Mouse (Mus musculus) limb, embryonic 14.5 days (tissue): ENCODE measurements around the gene B9d1. TPM values are rescaled to one million over a fixed set of nuclear protein-coding genes. Genes with fewer than 3 reads are reported as not detected.

Source experiments
- ATAC-seq: fragments of 200-750 bp; cut with Nextera tagmentation; 2 replicates; pipeline ENCODE4 v1.8.0; 2017; ENCODE audit warnings: low read depth, moderate number of reproducible peaks, moderate TSS enrichment; ENCODE audit not compliant: low FRiP score
- DNase-seq: peaks from one replicate; pipeline ENCODE4 v3.0.0-alpha.2; 2015; ENCODE audit warnings: low spot score
- H3K27ac ChIP-seq: fragments of 300-500 bp; sonication (generic); replicated peaks from 2 replicates; pipeline ENCODE4 v1.5.1; 2014; ENCODE audit warnings: low read depth, mild to moderate bottlenecking, low read length, moderate library complexity, mixed read lengths
- H3K27me3 ChIP-seq: fragments of 300-500 bp; sonication (generic); 2 replicates; pipeline ENCODE4 v1.6.1; 2014; ENCODE audit warnings: low read length, mixed read lengths; ENCODE audit not compliant: control insufficient read depth, insufficient read depth
- H3K36me3 ChIP-seq: fragments of 300-500 bp; sonication (generic); 2 replicates; pipeline ENCODE4 v1.6.1; 2014; ENCODE audit warnings: mild to moderate bottlenecking, low read length, moderate library complexity, mixed read lengths; ENCODE audit not compliant: control insufficient read depth, insufficient read depth
- H3K4me1 ChIP-seq: fragments of 300-500 bp; sonication (generic); 2 replicates; pipeline ENCODE4 v1.6.1; 2014; ENCODE audit warnings: antibody characterized with exemption, low read length, mixed read lengths; ENCODE audit not compliant: control insufficient read depth, insufficient read depth
- H3K4me2 ChIP-seq: fragments of 300-500 bp; sonication (generic); replicated peaks from 2 replicates; pipeline ENCODE4 v1.6.1; 2014; ENCODE audit warnings: low read depth, mild to moderate bottlenecking, low read length, moderate library complexity; ENCODE audit not compliant: severe bottlenecking
- H3K4me3 ChIP-seq: fragments of 300-500 bp; sonication (generic); replicated peaks from 2 replicates; pipeline ENCODE4 v1.5.1; 2014; ENCODE audit warnings: low read length
- H3K9ac ChIP-seq: fragments of 300-500 bp; sonication (generic); 2 replicates; pipeline ENCODE4 v1.6.1; 2014; ENCODE audit warnings: mild to moderate bottlenecking, low read depth, low read length, moderate library complexity; ENCODE audit not compliant: severe bottlenecking
- H3K9me3 ChIP-seq: fragments of 300-500 bp; sonication (generic); 2 replicates; pipeline ENCODE4 v1.6.1; 2016; ENCODE audit warnings: low read length; ENCODE audit not compliant: control insufficient read depth
- POLR2A ChIP-seq: fragments of 200-500 bp; IDR thresholded peaks from 2 replicates; pipeline ENCODE4 v1.8.0; 2012; ENCODE audit warnings: inconsistent platforms, mild to moderate bottlenecking, moderate library complexity, borderline replicate concordance; ENCODE audit not compliant: insufficient read depth, insufficient read length; ENCODE audit errors: extremely low read depth
- WGBS: fragments of 180-500 bp; shearing (Covaris S2); extraction: QIAGEN DNeasy Blood & Tissue Kit; methylation state at CpG from one replicate; pipeline ENCODE4 v1.1.7; 2014; 5-methylcytosine and 5-hydroxymethylcytosine counted together
- polyA plus RNA-seq, 2 experiments: library from polyadenylated mRNA; depleted of rRNA in 1 of 2; stranded (reverse) in 1 of 2; unstranded in 1 of 2; fragments of >200 nt; fragmentation: Nextera tagmentation in 1 of 2; extraction: Ambion mirVana in 1 of 2; gene quantifications; 2 replicates each; pipeline versions ENCODE4 v1.2.1 to v1.2.3; 2012 to 2014

Gene B9d1
- polyA plus RNA-seq (2012; rRNA removed) (37.2 and 41.7 TPM in 2 replicates), polyA plus RNA-seq (2014; fragmentation: Nextera tagmentation; extraction: Ambion mirVana) (28.2 and 35.5 TPM in 2 replicates)

DNA sequence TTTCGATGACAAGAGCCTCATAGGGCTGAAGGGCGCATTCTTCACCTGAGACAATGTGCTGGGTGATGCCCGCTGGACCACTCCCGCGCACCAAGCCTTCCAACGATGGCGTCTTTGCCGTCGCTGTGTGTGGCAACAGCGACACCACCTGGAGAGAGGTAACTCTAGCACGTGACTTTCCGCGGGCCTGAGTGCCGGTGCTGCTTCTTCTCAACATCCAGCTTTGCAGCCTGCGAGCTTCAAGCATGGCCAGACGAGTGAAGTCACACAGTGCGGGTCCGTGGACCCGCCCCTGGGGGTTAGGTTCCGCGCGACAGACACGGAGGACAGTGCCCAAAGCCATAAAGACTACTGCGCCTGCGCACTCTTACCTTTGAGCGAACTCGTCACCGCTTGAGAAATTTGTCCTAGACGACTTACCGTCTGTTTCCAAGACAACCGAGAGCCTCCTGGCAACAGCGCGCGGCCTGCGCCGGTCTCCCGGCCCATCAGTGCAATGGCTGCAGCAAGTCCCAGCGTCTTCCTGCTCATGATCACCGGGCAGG, at the start of gene B9d1:
Gene B9d1, plus strand, starts transcription at position 432 of the 545 bp plus-strand sequence.
- WGBS: 1% methylated on average over 39 of the region's 39 CpGs

DNA sequence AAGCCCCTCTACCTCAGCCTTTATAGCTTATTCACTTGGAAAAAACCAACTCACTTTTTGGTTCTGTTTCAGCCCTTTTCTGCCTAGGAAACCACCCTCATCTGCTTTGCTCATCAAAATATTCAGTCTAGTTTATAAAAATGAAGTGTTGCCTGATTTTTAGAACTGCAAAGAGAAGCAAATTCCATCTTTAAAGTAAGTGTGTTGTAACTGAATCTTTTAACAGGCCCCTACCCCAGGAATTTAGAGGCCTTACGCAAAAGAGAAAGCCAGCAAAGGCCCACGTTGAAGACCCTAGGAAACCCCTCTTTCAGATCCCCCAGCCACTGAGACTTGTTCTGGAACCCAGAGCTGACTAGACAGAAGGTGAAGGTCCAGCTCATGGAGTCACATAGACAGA, 40.9 kb upstream of the B9d1 start:
- H3K36me3 ChIP-seq: no peaks in the 10 kb centered on the region
- DNase-seq (peak; percentile 22), ATAC-seq (no peak; the same call in 1 of the 2 replicates)
- WGBS: 53% methylated on average over 2 of the region's 2 CpGs
- TF ChIP-seq POLR2A: no peak
- H3K9me3 ChIP-seq: no peaks in the 10 kb centered on the region
- H3K4me2 ChIP-seq: no peak overlapping the region
- H3K27me3 ChIP-seq: no peaks in the 10 kb centered on the region
- H3K27ac ChIP-seq: peak overlapping the region; percentile 63; the same call in 1 of the 2 replicates
- H3K4me1 ChIP-seq: peaks cover 8% of the 10 kb centered on the region; the same call in 1 of the 2 replicates
- no peak overlapping the region for H3K9ac ChIP-seq
- no peak overlapping the region for H3K4me3 ChIP-seq

More for the DNA sequence above, at the start of gene B9d1:
- no peaks in the 10 kb centered on the region for H3K27me3 ChIP-seq
- DNase-seq: peak; percentile 97
- H3K9ac ChIP-seq: peak within 1 kb of the TSS; percentile 71
- H3K9me3 ChIP-seq: no peaks in the 10 kb centered on the region
- no peak for TF ChIP-seq POLR2A
- ATAC-seq: peak; percentile 89
- H3K36me3 ChIP-seq: no peaks in the 10 kb centered on the region
- peaks cover 22% of the 10 kb centered on the region for H3K4me1 ChIP-seq
- H3K4me2 ChIP-seq: peak within 1 kb of the TSS; percentile 77
- peak within 1 kb of the TSS; percentile 61 for H3K4me3 ChIP-seq
- H3K27ac ChIP-seq: peak within 1 kb of the TSS; percentile 78

DNA sequence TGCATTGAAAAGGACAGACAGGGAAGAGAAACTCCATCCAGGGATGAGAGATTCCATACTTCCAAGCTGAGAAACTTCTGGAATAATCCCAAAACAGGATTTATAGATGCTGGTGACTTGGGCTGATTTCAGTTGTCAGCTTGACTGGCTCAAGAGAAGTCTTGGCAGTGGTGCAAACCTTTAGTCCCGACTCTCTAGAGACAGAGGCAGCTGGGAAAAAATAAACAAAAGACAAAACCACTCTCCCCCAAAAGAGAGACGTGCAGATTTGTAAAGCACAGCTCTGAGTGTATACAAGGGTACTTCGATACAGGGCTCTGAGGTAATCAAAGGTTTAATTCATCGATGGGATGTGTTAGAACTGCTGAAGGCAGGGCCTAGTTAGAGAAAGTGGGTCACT, 39.5 kb upstream of the B9d1 start:
- no peaks in the 10 kb centered on the region for H3K9me3 ChIP-seq
- 63% methylated on average over 4 of the region's 4 CpGs for WGBS
- H3K27ac ChIP-seq: no peak overlapping the region
- DNase-seq: no peak
- TF ChIP-seq POLR2A: no peak
- no peak overlapping the region for H3K4me2 ChIP-seq
- no peaks in the 10 kb centered on the region for H3K36me3 ChIP-seq
- H3K4me3 ChIP-seq: no peak overlapping the region
- no peaks in the 10 kb centered on the region for H3K27me3 ChIP-seq
- peaks cover 8% of the 10 kb centered on the region; the same call in 1 of the 2 replicates for H3K4me1 ChIP-seq
- ATAC-seq: no peak
- H3K9ac ChIP-seq: no peak overlapping the region

DNA sequence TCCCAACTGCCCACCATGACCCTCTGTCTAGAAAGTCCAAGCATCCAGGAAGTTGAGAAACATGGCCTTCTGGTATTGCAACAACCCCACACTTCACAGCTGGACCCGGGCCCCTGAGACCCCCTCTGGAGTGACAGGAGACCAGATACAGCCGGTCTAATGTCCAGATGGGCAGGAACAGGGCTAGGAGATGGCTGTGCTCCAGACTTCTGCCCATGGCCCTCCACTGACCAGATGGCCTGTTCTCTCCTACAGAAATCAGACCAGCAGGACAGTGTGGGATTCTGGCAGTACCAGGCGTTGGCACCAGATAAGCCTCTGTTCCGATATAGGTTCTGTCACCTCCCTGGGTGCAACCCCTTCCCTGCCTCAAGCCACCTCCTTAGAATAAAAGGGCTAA, 36.4 kb upstream of the B9d1 start:
- 80% methylated on average over 4 of the region's 4 CpGs for WGBS
- ATAC-seq (no peak), DNase-seq (no peak)
- TF ChIP-seq POLR2A: no peak
- H3K9me3 ChIP-seq: no peaks in the 10 kb centered on the region
- H3K27me3 ChIP-seq: no peaks in the 10 kb centered on the region
- no peak overlapping the region for H3K27ac ChIP-seq
- no peaks in the 10 kb centered on the region for H3K36me3 ChIP-seq
- peaks cover 5% of the 10 kb centered on the region; the same call in 1 of the 2 replicates for H3K4me1 ChIP-seq
- no peak overlapping the region for H3K9ac ChIP-seq
- no peak overlapping the region for H3K4me2 ChIP-seq
- H3K4me3 ChIP-seq: no peak overlapping the region

DNA sequence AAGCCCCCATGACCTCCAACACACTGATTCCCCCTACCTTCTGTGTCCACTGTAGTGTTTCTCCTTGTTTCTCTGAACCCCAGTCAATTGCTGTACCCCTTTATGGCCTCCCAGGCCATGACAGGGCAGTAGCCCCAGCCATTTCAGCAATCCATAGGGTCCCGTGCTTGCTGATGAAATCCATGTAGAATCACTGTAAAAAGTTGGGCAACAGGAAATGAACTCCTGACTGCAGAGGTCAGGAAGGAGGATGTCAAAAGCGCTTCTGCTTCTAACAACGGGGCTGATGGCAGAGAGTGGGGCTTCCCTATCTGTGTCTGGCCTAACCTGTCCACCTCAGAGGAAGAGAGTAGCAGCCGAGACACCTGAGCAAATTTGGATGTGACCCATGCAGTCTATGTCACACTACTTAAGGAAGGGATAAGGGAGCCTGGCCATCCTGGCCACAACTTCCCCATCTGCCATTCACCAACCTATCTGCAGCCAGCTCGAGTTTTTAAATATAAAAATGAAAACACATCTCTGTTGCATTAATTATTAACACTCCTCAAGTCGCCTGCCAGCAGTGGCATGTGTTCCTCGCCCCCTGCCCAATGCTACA, 35.5 kb upstream of the B9d1 start:
- TF ChIP-seq POLR2A: no peak
- DNase-seq (no peak), ATAC-seq (no peak)
- H3K4me2 ChIP-seq: no peak overlapping the region
- no peaks in the 10 kb centered on the region for H3K9me3 ChIP-seq
- no peak overlapping the region for H3K4me3 ChIP-seq
- no peak overlapping the region for H3K27ac ChIP-seq
- 65% methylated on average over 7 of the region's 7 CpGs for WGBS
- H3K4me1 ChIP-seq: peaks cover under 1% of the 10 kb centered on the region; the same call in 1 of the 2 replicates
- no peaks in the 10 kb centered on the region for H3K36me3 ChIP-seq
- H3K27me3 ChIP-seq: no peaks in the 10 kb centered on the region
- no peak overlapping the region for H3K9ac ChIP-seq
